Comparison of ENCODE assay signal across 8 mouse cellular contexts in the genomic region with DNA sequence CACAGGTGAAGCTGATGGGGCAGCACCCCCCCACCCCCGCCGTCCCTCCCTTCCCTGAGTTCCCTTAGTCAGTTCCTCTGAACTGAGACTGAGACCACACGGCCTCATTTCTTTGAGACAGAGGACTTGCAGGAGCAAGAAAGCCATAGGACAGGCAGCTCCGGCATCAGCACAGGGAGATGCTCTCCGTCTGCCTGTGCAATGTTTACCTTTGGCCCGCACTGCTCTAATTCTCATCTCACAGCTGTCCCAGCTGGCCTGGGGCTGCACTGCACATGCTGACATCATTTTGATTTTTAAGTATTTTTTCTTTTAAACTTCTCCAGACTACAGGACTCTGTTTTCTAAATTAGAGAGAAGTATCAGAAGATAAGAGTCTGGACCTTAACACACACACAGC. TPM values are rescaled to one million over a fixed set of nuclear protein-coding genes. Genes with fewer than 3 reads are reported as not detected.
A peak's percentile ranks its signal among the peaks of the same experiment; 100 is the strongest.
DNase-seq lines count a peak whose midpoint lies in the region; ATAC-seq and TF ChIP-seq lines count a peak whose summit lies in the region.

No protein-coding gene starts in this region.

- H3K4me1 ChIP-seq in heart, embryonic 15.5 days (replicated peaks): peaks cover 33% of the 10 kb centered on the region
- H3K4me1 ChIP-seq in intestine, embryonic 14.5 days (replicated peaks; ENCODE audit: control insufficient read depth, insufficient read depth, low read length): peaks cover 21% of the 10 kb centered on the region
- peaks cover 4% of the 10 kb centered on the region; the same call in 1 of the 2 replicates for H3K4me1 ChIP-seq in midbrain, postnatal 0 days (ENCODE audit: insufficient read depth, low read length)

- ATAC-seq in heart, embryonic 15.5 days (replicated peaks; ENCODE audit: insufficient number of reproducible peaks, insufficient read depth, low FRiP score, low read depth): no peak
- ATAC-seq in intestine, embryonic 14.5 days (replicated peaks; ENCODE audit: low FRiP score, low TSS enrichment, low read depth): no peak
- no peak for ATAC-seq in midbrain, postnatal 0 days (ENCODE audit: low FRiP score)

- no peaks in the 10 kb centered on the region for H3K27me3 ChIP-seq in heart, embryonic 15.5 days
- H3K27me3 ChIP-seq in intestine, embryonic 14.5 days (replicated peaks; ENCODE audit: control insufficient read depth, insufficient read depth, low read length): no peaks in the 10 kb centered on the region
- no peaks in the 10 kb centered on the region for H3K27me3 ChIP-seq in midbrain, postnatal 0 days (ENCODE audit: insufficient read depth, low read length)

- no peak for TF ChIP-seq CTCF in midbrain, postnatal 0 days (IDR thresholded peaks at IDR 0.05)

- no peaks in the 10 kb centered on the region for H3K9me3 ChIP-seq in heart, embryonic 15.5 days (replicated peaks)
- H3K9me3 ChIP-seq in intestine, embryonic 14.5 days (ENCODE audit: control insufficient read depth, low read length): no peaks in the 10 kb centered on the region
- no peaks in the 10 kb centered on the region for H3K9me3 ChIP-seq in midbrain, postnatal 0 days (ENCODE audit: low read length)

- peak overlapping the region; percentile 48 for H3K9ac ChIP-seq in heart, embryonic 15.5 days
- H3K9ac ChIP-seq in intestine, embryonic 14.5 days (ENCODE audit: low read length): peak overlapping the region; percentile 70
- H3K9ac ChIP-seq in midbrain, postnatal 0 days (replicated peaks; ENCODE audit: low read length, poor library complexity, severe bottlenecking): no peak overlapping the region; the same call in 1 of the 2 replicates

- DNase-seq in heart, adult 8-10 months (ENCODE audit: low spot score): no peak
- DNase-seq in embryo, embryonic 10.5 days (ENCODE audit: low spot score): peak; percentile 32
- DNase-seq in intestine, embryonic 14.5 days (ENCODE audit: low spot score): peak; percentile 54
- no peak for DNase-seq in midbrain, postnatal 0 days (ENCODE audit: low spot score)
- no peak for DNase-seq in cerebellum, adult 8-10 months
- no peak for DNase-seq in right cerebral cortex, postnatal 25 days
- DNase-seq in thymus, postnatal 0 days (ENCODE audit: low spot score): no peak

- peaks cover 30% of the 10 kb centered on the region for H3K36me3 ChIP-seq in heart, embryonic 15.5 days
- peaks cover 49% of the 10 kb centered on the region for H3K36me3 ChIP-seq in intestine, embryonic 14.5 days (ENCODE audit: control insufficient read depth, insufficient read depth, low read length)
- peaks cover 8% of the 10 kb centered on the region for H3K36me3 ChIP-seq in midbrain, postnatal 0 days (ENCODE audit: insufficient read depth, low read length)

- H3K4me3 ChIP-seq in heart, embryonic 15.5 days: peak overlapping the region; percentile 63
- peak overlapping the region; percentile 78 for H3K4me3 ChIP-seq in intestine, embryonic 14.5 days (ENCODE audit: low read depth, low read length)
- no peak overlapping the region for H3K4me3 ChIP-seq in midbrain, postnatal 0 days (ENCODE audit: low read depth, low read length)

- H3K4me2 ChIP-seq in heart, embryonic 15.5 days: peak overlapping the region; percentile 67
- peak overlapping the region; percentile 73 for H3K4me2 ChIP-seq in intestine, embryonic 14.5 days (ENCODE audit: low read length)
- H3K4me2 ChIP-seq in midbrain, postnatal 0 days (ENCODE audit: low read depth, low read length, poor library complexity, severe bottlenecking): peak overlapping the region; percentile 3; the same call in 1 of the 2 replicates

- WGBS in heart, embryonic 15.5 days: 27% methylated on average over 6 of the region's 6 CpGs
- 12% methylated on average over 6 of the region's 6 CpGs for WGBS in intestine, embryonic 14.5 days
- WGBS in midbrain, postnatal 0 days: 29% methylated on average over 6 of the region's 6 CpGs

- H3K27ac ChIP-seq in heart, embryonic 15.5 days: no peak overlapping the region
- H3K27ac ChIP-seq in intestine, embryonic 14.5 days (ENCODE audit: low read depth): no peak overlapping the region
- no peak overlapping the region for H3K27ac ChIP-seq in midbrain, postnatal 0 days (ENCODE audit: low read depth, low read length)

RNA-seq across cellular contexts. Expression of a gene that starts 2.5 kb away (rescaled TPM):
- polyA plus RNA-seq in heart, embryonic 15.5 days (2015; fragmentation: Nextera tagmentation; extraction: Ambion mirVana): 37.9 and 40.9 TPM in 2 replicates
- 1 to 10 TPM in 1 of 4 experiments, under 1 TPM in 3; 0.49 to 1.8 (median 0.90) TPM for total RNA-seq in heart, adult 8-10 months (2022)
- polyA plus RNA-seq in intestine, embryonic 14.5 days (2014; fragmentation: Nextera tagmentation; extraction: Ambion mirVana): 61.4 and 66.9 TPM in 2 replicates
- total RNA-seq in midbrain, postnatal 0 days (2014; rRNA removed): 3.2 and 4.2 TPM in 2 replicates
- 6.0 and 7.2 TPM in 2 replicates for polyA plus RNA-seq in midbrain, postnatal 0 days (2015; fragmentation: Nextera tagmentation; extraction: Ambion mirVana)
- 112 and 116 TPM in 2 replicates for polyA plus RNA-seq in thymus, postnatal 0 days (2015; fragmentation: Nextera tagmentation; extraction: Ambion mirVana)

RNA-seq across cellular contexts. Expression of a gene that starts 20.8 kb away (rescaled TPM):
- 11.1 and 12.2 TPM in 2 replicates for polyA plus RNA-seq in heart, embryonic 15.5 days (2015; fragmentation: Nextera tagmentation; extraction: Ambion mirVana)
- total RNA-seq in heart, adult 8-10 months (2022): 1 to 10 TPM; 8.5 to 9.4 (median 8.8) TPM
- polyA plus RNA-seq in intestine, embryonic 14.5 days (2014; fragmentation: Nextera tagmentation; extraction: Ambion mirVana): 18.5 and 21.9 TPM in 2 replicates
- total RNA-seq in midbrain, postnatal 0 days (2014; rRNA removed): 8.9 and 12.6 TPM in 2 replicates
- polyA plus RNA-seq in midbrain, postnatal 0 days (2015; fragmentation: Nextera tagmentation; extraction: Ambion mirVana): 5.2 and 5.4 TPM in 2 replicates
- polyA plus RNA-seq in thymus, postnatal 0 days (2015; fragmentation: Nextera tagmentation; extraction: Ambion mirVana): 15.3 and 18.0 TPM in 2 replicates

Comparison
In these comparisons a context has a peak if more than half of its experiments do, and no peak if none do; other contexts are left out.
1. H3K4me2 ChIP-seq: peak in every context shown above with its lines; median percentile 73 in intestine, embryonic 14.5 days; 67 in heart, embryonic 15.5 days; 3 in midbrain, postnatal 0 days.
2. DNase-seq: peak in embryo, embryonic 10.5 days (single experiment) and intestine, embryonic 14.5 days (single experiment); none in heart, adult 8-10 months (single experiment), midbrain, postnatal 0 days (single experiment), cerebellum, adult 8-10 months (single experiment), right cerebral cortex, postnatal 25 days (single experiment) and thymus, postnatal 0 days (single experiment).